Mouse (Mus musculus): ENCODE measurements at regions not wholly inside any gene's neighbourhood (a gene's known extent, or its start where the extent isn't known, plus 50 kb on each side); places are given as distances from the start of the nearest gene placed in this dataset.

DNA sequence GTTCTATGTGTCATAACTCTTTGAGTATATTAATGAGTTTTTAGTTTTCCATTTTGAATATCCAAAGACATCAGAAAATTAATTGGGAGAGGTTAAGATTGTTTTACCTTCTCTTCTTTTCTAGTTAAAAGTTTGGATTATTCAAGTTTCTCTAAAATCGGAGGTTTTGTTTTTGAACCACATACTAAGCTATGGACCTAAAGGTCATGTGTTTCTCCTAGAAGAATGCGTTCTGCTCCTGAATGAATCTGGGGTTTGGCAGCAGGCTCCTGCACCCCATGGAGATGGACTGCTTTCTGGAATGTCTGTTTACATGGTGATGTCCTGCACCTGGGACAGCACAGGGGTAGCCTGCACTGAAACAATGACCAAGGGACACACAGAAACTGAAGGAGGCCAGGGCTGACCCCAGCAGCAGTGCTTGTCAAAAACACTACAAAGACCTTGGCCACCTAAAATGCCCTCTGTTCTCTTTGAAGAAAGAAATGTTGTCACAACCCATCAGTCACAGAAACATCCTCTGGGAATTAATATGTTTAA, 297.0 kb upstream of the Flrt2 start:
- no peak for TF ChIP-seq CTCF (IDR thresholded peaks at IDR 0.05; ENCODE audit: borderline replicate concordance, extremely low read depth, insufficient read depth, insufficient read length)
- TF ChIP-seq POLR2A (IDR thresholded peaks at IDR 0.05; ENCODE audit: borderline replicate concordance, extremely low read depth, insufficient read depth, insufficient read length, poor library complexity, severe bottlenecking): no peak
